Mouse (Mus musculus) ES-Bruce4 (cell line): ENCODE data around the gene Gm973. TPM values are rescaled to one million over a fixed set of nuclear protein-coding genes. Genes with fewer than 3 reads are reported as not detected.

ENCODE experiments used
- H3K27ac ChIP-seq: 2 replicates; pipeline ENCODE4 v1.5.1; 2012; ENCODE audit warnings: low read length, inconsistent platforms; ENCODE audit not compliant: insufficient read depth
- H3K27me3 ChIP-seq: 2 replicates; pipeline ENCODE4 v1.6.1; 2012; ENCODE audit warnings: mild to moderate bottlenecking, low read length, inconsistent platforms; ENCODE audit not compliant: control insufficient read depth, poor library complexity, insufficient read depth, severe bottlenecking
- H3K36me3 ChIP-seq: 2 replicates; pipeline ENCODE4 v1.6.1; 2012; ENCODE audit warnings: inconsistent platforms, mild to moderate bottlenecking, low read length, moderate library complexity; ENCODE audit not compliant: control insufficient read depth, poor library complexity, insufficient read depth, severe bottlenecking
- H3K4me1 ChIP-seq: one replicate; pipeline ENCODE4 v1.8.1; 2011; ENCODE audit warnings: low read length; ENCODE audit not compliant: control insufficient read depth, insufficient read depth
- H3K4me3 ChIP-seq: 2 replicates; pipeline ENCODE4 v1.5.1; 2011; ENCODE audit warnings: low read depth, mild to moderate bottlenecking, low read length
- H3K9ac ChIP-seq: 2 replicates; pipeline ENCODE4 v1.6.1; 2012; ENCODE audit warnings: low read depth, mild to moderate bottlenecking, inconsistent platforms; ENCODE audit not compliant: poor library complexity, severe bottlenecking
- H3K9me3 ChIP-seq: replicated peaks from 2 replicates; pipeline ENCODE4 v1.6.1; 2012; ENCODE audit warnings: mild to moderate bottlenecking, low read length, inconsistent platforms; ENCODE audit not compliant: control insufficient read depth, poor library complexity, insufficient read depth, severe bottlenecking
- CTCF ChIP-seq: IDR thresholded peaks from one replicate; pipeline ENCODE4 v1.8.1; 2011; ENCODE audit warnings: low read depth, low read length
- EP300 ChIP-seq: IDR thresholded peaks from 2 replicates; pipeline ENCODE4 v1.6.1; 2011; ENCODE audit warnings: low read depth, low read length; ENCODE audit not compliant: insufficient read depth
- POLR2A ChIP-seq: IDR thresholded peaks from one replicate; pipeline ENCODE4 v1.8.1; 2011; ENCODE audit warnings: low read length; ENCODE audit not compliant: insufficient read depth
- polyA plus RNA-seq: library from polyadenylated mRNA; stranded (reverse); fragments of >200 nt; gene quantifications from 2 replicates; pipeline ENCODE4 v1.2.4, GENCODE M21; 2011; ENCODE audit warnings: low read depth; ENCODE audit not compliant: missing spikeins, insufficient read depth, insufficient read length

Gm973 gene
- polyA plus RNA-seq, 1 experiment: 2.4 TPM

DNA sequence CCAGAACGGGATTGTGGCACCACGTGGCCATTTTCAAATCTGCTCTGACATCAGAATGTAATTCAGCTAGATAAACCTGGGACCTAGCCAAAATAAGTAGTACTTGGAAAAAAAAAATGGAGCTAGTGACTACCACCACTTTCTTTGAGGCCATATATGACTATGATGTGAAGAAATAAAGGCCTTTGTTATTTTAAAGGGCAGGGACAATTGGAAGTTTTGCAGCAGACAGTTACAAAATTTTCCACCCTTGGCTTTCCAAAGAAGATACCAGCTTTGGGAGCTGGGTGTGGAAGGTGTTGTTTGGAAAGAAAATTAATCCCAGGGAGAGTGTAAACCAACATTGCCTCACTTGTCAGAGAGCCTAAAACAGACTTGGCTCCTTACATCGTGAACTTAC, 37.2 kb upstream of the Gm973 start:
- peaks cover 2% of the 10 kb centered on the region for H3K4me1 ChIP-seq
- H3K9ac ChIP-seq: no peak overlapping the region
- no peaks in the 10 kb centered on the region for H3K27me3 ChIP-seq
- H3K36me3 ChIP-seq: no peaks in the 10 kb centered on the region; the same call in 1 of the 2 replicates
- H3K27ac ChIP-seq: no peak overlapping the region
- no peak overlapping the region for H3K4me3 ChIP-seq
- TF ChIP-seq POLR2A: no peak
- no peak for TF ChIP-seq EP300
- TF ChIP-seq CTCF: no peak
- H3K9me3 ChIP-seq: no peaks in the 10 kb centered on the region

DNA sequence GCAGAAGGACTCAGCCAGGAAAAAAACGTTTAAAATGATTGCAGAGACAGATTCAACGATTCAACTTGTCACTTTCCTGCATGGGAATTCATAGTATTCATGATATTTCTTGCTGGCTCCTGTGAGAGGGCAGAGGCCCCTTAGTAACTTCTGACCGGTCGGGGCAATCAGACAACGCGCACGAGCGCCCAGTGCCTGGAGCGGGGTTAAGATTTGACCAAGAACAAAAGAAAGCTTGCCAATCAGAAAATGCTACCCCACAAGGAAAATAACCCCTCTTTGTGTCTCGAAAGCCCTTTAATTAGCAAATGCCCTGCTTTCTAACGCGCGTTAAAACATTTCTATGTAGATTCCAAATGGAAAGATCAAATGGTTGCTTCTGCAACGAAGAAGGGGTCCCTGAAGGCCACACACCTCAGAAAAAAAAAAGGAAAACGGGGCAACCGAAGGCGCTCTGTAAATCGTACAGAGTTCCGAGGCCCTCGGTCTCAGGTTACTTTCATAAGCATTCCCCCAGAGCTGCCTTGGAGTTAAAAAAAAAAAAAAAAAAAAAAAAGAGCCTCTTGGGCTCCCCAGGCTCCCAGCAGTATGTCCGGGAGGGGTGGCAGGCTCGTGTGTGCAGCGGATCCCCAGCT, 35.1 kb upstream of the Gm973 start:
- Histone ChIP-seq H3K36me3 (peaks cover 12% of the 10 kb centered on the region), H3K4me1 (no peaks in the 10 kb centered on the region), H3K9ac (peak overlapping the region; percentile 86), H3K9me3 (no peaks in the 10 kb centered on the region), H3K27me3 (no peaks in the 10 kb centered on the region), H3K27ac (peak overlapping the region; percentile 93), H3K4me3 (peak overlapping the region; percentile 68)
- no peak for TF ChIP-seq EP300
- peak; percentile 43 for TF ChIP-seq POLR2A

DNA sequence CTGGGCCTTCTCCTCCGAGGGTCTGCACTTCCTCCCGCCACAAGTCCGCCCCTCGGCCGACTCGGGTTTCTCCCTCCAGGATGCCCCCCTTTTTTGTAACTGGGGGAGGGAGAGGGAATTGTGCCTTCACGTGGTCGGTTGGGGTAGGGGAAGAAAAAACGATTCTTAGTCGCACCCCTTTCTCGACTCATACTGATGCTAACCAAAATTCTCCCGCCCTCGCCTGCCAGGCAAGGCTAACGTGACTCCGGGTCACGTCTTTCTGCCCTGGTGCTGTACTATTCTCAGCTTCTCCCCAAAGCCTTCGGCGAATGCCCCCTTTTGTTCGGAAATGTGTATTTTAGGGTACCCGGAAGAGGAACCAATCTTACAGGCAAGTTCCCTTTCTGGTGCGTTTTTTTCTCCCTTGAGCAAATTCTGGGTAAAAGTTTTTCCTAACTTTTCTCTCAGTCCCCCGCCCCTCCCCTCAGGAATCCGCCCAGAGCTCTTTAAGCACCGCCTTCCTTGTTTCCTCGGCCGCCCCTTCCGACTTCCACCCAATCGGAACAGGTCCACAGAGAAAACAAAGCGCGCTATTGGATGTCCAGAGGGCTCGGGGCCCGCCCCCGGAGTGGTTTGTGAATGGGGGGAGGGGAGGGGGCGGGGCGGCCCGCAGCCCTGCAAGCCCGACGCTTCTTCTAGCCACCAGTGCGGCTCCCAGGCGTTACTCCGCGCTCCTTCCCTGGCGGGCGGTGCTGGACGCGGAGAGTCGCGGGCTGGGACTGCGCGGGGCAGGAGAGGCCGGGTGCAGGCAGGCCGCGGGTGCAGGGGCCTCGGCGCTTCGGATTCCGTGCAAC, 34.4 kb upstream of the Gm973 start:
- Histone ChIP-seq H3K36me3 (peaks cover 18% of the 10 kb centered on the region), H3K4me1 (no peaks in the 10 kb centered on the region), H3K9ac (peak overlapping the region; percentile 86), H3K27me3 (no peaks in the 10 kb centered on the region), H3K9me3 (no peaks in the 10 kb centered on the region), H3K27ac (peak overlapping the region; percentile 93), H3K4me3 (peak overlapping the region; percentile 71)
- peak; percentile 81 for TF ChIP-seq POLR2A
- TF ChIP-seq CTCF: no peak
- peak; percentile 63 for TF ChIP-seq EP300

DNA sequence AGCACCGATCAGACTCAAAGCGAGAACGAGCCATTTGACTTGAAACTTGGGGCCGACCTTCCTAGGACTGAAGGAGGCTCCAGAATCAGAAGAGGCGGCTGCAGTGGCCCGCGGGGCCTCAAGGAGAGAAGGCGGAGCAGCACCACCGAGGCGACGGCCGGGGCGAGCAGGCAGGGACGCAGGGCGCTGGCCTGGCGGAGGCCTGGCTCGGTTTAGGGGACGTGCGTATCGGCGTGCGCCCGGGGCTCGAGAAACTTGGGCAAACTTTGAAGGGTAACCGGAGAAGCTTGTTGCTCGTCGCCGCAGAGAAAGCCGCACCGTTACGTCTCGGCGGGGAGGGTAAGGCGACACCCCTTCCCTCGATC, 33.8 kb upstream of the Gm973 start, which contains the start of gene Fzd7:
Gene Fzd7, plus strand, starts transcription at position 94 of the 365 bp plus-strand sequence.
- TF ChIP-seq POLR2A (no peak), CTCF (no peak), EP300 (no peak)
- Histone ChIP-seq H3K36me3 (peaks cover 18% of the 10 kb centered on the region), H3K4me3 (peak within 1 kb of the TSS; percentile 71), H3K9ac (peak within 1 kb of the TSS; percentile 86), H3K4me1 (no peaks in the 10 kb centered on the region), H3K9me3 (no peaks in the 10 kb centered on the region), H3K27me3 (no peaks in the 10 kb centered on the region), H3K27ac (peak within 1 kb of the TSS; percentile 93)

DNA sequence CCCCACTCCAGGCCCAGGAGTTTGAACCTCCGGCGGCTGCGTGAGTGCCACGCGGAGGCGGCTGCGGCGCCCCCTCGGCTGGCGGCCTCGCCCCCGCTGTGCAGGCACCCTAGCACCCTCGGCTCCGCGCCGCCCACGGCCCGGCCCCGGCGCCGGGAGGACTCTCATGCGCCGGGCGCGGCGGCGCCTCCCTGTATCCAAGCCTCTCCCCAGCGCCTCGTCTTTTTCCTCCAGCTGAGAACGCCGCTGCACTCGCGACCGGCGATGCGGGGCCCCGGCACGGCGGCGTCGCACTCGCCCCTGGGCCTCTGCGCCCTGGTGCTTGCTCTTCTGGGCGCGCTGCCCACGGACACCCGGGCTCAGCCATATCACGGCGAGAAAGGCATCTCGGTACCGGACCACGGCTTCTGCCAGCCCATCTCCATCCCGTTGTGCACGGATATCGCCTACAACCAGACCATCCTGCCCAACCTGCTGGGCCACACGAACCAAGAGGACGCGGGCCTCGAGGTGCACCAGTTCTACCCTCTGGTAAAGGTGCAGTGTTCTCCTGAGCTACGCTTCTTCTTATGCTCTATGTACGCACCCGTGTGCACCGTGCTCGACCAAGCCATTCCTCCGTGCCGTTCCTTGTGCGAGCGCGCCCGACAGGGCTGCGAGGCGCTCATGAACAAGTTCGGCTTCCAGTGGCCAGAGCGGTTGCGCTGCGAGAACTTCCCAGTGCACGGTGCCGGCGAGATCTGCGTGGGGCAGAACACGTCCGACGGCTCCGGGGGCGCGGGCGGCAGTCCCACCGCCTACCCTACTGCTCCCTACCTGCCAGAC, 33.2 kb upstream of the Gm973 start:
- no peaks in the 10 kb centered on the region for H3K4me1 ChIP-seq
- H3K36me3 ChIP-seq: peaks cover 18% of the 10 kb centered on the region

More for the DNA sequence above, 33.2 kb upstream of the Gm973 start:
- Histone ChIP-seq H3K9ac (peak overlapping the region; percentile 81), H3K9me3 (no peaks in the 10 kb centered on the region), H3K27me3 (no peaks in the 10 kb centered on the region), H3K4me3 (peak overlapping the region; percentile 71), H3K27ac (peak overlapping the region; percentile 51; the same call in 1 of the 2 replicates)
- no peak for TF ChIP-seq POLR2A
- no peak for TF ChIP-seq EP300
- TF ChIP-seq CTCF: no peak
